Comparison of ENCODE assay signal across 11 mouse cellular contexts in the genomic region with DNA sequence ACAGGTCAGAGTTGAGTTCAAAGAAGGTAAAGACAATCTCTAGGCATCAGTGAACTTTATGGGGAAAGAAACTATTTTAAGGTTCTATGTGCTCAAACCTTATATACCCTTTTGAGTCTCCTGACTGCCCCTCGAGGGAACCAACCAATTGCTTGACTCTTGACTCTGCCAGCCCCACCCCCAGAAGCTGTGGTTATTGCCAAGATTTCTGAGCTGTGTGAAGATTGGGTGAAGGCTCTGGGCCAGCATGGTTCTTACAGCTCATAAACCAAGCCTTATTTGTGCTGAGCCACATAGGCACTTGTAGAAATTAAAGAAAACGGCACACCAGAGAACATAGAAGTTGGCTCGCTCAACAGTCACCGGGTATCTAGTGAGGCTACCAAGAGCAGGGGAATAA. TPM values are rescaled to one million over a fixed set of nuclear protein-coding genes. Genes with fewer than 3 reads are reported as not detected.
"Had no signal": no experiment of that assay in that cellular context is flagged by ENCODE, and none has a peak within 500 bp of the region (broad histone marks: within the 10 kb centered on the region; RNA-seq: fewer than 3 reads in every experiment).

No protein-coding gene starts in this region.

- DNase-seq: liver, embryonic 13.5 days; liver, postnatal 0 days; lung, adult 2 months; midbrain, embryonic 14.5 days; retina, postnatal 1 day; right cerebral cortex, adult 18-20 months; right cerebral cortex, postnatal 25 days; right cerebral cortex, postnatal 4 days; spleen, adult 18-20 months; thymus, adult 2 months had no signal

RNA-seq across cellular contexts. Expression of a gene that starts 48.5 kb away (rescaled TPM):
- total RNA-seq: megakaryocyte progenitor cell, adult 5-6 weeks had no signal
